Mouse (Mus musculus) small intestine, adult 10 weeks (tissue): ENCODE data around the gene Ap1m2. TPM values are rescaled to one million over a fixed set of nuclear protein-coding genes. Genes with fewer than 3 reads are reported as not detected.

Source experiments
- polyA plus RNA-seq: library from polyadenylated mRNA; stranded (reverse); fragments of 350-450 nt; fragmentation: Illumina TruSeq; extraction: RNeasy Lipid Tissue Mini Kit (QIAGEN cat#74804); gene quantifications from one replicate; pipeline ENCODE4 v1.2.3, GENCODE M21; 2014; ENCODE audit warnings: low replicate concordance

Ap1m2 gene
- polyA plus RNA-seq, result 3.9 TPM

DNA sequence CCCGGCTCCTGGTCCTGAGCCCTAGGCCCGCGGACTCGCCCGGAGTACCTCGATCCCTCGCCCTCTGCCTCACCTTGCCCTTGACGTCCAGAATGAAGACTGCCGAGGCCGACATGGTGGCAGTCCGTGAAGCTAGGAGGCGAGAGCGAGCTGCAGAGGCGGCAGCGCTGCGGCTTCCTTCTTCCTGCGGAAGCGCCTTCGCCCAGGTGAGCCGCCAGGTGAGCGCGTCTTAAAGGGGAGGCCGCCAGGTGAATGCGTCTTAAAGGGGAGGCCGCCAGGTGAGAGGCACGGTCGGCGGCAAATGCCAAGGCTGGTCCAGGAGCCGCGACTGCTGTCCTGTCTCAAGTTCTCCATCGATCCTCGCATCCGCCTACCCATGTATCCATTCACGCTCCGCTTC, at the start of gene Ap1m2:
Gene Ap1m2 (minus strand): TSS at position 204 of the 400 bp plus-strand sequence.

DNA sequence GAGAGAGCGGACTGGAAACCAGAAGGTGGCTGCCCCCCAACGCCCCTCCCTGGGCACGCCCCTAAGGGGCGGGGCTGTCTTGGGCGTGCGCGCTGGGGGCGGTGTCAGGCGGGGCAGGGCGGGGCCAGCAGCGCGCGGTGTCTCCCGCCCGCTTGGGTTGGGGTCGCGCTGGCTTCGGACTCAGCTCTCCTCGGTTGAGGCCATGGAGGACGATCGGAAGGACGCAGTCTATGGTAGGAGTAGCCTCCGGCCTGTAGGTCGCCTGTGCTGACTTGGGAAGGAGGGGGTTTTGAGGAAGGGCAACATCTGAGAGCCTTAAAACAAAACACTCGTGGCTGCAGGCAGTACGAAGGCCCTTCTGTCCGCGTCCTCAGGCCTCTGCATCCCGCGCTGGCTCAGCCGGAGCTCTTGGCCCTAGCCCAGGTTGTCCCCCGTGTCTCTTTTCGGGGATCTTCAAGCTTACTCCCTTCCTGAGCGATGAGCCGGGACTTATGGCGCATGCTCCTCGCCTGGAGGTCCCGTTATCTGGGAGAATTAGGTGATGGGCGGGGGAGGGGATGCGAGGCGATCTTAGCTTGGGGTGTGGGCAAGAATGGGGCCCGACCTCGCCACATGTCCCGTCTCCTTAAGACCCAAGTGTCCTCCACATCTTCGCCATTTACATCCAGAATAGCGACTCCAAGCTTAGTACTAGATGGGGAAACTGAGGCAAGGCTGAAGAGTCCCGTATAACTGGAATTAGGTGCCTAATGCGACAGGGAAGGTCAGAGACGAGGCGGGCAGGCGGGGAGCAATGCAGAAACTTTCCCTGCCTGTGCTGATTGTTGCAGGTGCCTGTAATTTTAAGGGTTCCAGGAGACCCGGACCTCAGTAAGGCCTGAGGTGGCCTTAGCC, 8.7 kb upstream of the Ap1m2 start, which contains the start of gene Slc44a2:
Gene Slc44a2 (plus strand): TSS at position 80 of the 894 bp plus-strand sequence.

DNA sequence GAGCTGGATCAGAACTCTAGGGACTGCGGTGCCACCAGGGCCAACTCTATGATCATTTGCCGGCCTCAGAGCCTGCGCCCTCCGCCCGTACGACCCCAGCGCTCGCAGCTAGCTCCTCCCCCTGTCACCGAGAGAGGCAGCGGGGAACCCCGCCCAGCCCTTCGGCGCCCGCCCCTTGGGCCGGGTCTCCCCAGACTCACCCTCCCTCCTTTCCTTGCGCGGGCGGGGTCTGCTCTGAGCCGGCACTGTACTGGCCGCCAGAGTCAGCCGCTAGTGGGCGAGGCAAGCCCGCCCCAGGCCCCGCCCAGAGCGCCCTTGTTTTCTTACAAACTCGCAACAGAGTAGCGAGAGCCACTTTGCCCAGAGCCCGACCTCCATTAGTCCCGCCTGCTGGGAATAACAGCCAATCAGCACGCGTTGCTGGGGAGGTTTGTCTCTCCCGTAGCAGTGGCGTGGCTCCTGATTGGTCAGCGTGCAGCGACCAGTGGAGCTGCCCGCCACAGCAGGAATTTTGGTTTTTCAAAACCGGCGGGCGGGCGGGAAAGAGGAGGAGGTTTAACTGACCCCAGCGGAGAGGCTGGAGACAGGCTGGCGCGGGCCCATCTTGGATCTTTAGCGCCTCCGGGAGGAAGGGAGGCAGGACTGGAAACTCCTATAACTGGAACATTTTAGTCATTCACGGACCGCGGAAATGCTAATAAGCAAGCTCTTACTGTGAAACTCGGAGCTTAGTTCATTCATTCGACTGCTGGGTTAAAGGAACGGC, 20.9 kb downstream of the Ap1m2 start, which contains the start of gene Cdkn2d:
Gene Cdkn2d (minus strand): TSS at position 386 of the 766 bp plus-strand sequence.

DNA sequence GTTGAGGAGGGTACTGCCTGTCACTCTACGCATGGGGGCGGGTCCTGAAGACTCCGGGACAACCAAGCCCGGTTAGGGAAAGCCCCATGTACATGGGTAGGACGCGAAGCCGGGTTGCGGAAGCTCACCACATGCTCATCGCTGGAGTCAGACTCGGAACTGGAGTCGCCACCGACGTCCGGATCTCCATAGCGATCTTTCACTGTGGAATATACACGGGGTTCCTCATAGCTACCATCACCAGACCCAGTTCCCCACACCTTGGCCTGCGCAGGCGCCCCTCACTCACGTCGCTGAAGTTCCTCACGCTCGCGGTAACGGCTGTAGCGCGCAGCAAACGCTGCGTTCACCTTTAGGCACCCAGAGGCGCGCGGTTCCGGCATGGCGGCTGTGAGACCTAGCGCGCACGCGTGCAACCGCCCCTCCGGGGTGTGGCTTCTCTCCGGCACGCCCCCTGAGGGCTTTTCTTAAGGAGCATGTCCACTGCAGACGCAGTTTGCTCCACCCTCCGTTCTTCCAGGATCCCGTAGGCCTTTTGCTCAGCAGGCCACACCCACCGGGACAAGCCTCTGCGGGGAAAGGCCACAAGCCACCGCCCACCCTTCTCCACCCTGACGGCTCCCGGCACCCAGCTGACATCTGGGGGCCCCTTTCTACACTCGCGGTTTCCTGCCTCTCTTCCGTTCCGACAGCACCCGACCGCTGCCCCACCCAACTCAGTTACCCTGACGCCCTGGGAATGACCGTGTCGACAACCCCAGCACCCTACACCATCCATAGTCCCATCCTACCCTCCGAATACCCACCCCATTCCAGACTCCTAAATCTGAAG, 24.4 kb downstream of the Ap1m2 start, which contains the start of gene Kri1:
Gene Kri1 (minus strand): TSS at position 399 of the 832 bp plus-strand sequence.

DNA sequence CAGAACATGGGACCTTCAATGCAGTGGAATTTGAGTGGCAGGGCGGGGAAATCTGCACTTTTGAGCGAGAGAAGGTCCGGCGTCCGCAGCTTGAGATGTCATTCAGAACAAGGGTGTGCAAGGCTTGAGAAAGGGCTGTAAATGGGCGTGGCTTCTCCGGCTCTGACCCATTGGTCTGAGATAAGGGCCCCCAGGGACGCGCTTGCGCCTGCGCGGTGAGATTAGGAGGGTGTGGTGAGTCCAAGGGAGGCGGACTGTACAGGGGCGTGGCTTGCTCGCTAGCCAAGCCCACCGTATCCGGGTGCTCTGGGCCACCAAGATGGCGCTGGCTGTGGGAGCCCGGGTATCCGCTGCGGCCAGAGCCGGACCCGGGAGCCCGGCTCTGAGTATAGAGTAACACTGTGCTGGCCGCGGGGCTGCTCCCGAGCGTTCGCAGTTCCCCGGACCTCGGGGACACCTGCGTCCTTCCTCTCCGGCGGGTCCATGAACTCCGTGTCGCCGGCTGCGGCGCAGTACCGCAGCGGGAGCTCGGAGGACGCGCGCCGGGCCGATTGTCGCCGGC, 47.1 kb downstream of the Ap1m2 start, which contains the start of gene Atg4d:
Gene Atg4d (plus strand): TSS at position 294 of the 562 bp plus-strand sequence.

DNA sequence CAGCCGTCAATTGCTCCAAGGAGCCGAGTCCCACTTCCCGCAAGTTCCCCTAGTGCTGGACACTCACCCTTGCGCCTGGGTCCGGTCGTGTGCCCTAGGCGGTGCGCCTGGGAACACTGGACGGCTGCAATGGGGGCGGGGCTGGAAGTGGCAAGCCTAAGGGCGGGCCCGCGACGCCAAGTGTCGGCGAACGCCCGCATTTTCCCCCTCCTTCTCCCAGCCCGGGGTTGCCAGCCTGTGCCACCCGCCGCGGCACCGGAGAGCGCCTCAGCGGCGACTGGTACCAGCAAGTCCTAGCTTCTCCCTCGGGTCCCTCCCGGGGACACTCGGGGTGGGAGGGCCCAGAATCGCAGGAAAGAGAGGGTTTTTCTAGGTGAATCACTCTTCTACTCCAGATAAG, 63.8 kb downstream of the Ap1m2 start, which contains the start of gene S1pr5:
Gene S1pr5 (minus strand): TSS at position 118 of the 400 bp plus-strand sequence.

Other genes with a start within 250 kb of the Ap1m2 start
- gene Zglp1, start 245.2 kb downstream of the Ap1m2 start, polyA plus RNA-seq, result not detected
- gene Gm49373, start 239.2 kb downstream of the Ap1m2 start, polyA plus RNA-seq, result 0.22 TPM
- gene Fdx1l, start 238.7 kb downstream of the Ap1m2 start, polyA plus RNA-seq, result not detected
- 1.3 TPM for gene Gm38431, start 220.3 kb downstream of the Ap1m2 start, polyA plus RNA-seq
- 10.2 TPM for gene Raver1, start 220.3 kb downstream of the Ap1m2 start, polyA plus RNA-seq
- gene Tyk2, start 181.1 kb downstream of the Ap1m2 start, polyA plus RNA-seq, result 2.3 TPM
- 1.6 TPM for gene Cdc37, start 162.4 kb downstream of the Ap1m2 start, polyA plus RNA-seq
- gene Pde4a, start 146.6 kb downstream of the Ap1m2 start, polyA plus RNA-seq, result 0.48 TPM
- gene Keap1, start 73.0 kb downstream of the Ap1m2 start, polyA plus RNA-seq, result 5.1 TPM
- gene S1pr5, start 63.9 kb downstream of the Ap1m2 start, polyA plus RNA-seq, result not detected
- gene Atg4d, start 47.0 kb downstream of the Ap1m2 start, polyA plus RNA-seq, result 1.1 TPM
- 0.89 TPM for gene Kri1, start 24.4 kb downstream of the Ap1m2 start, polyA plus RNA-seq
- gene Cdkn2d, start 20.9 kb downstream of the Ap1m2 start, polyA plus RNA-seq, result 3.7 TPM
- gene Slc44a2, start 8.4 kb upstream of the Ap1m2 start, polyA plus RNA-seq, result 3.9 TPM
- 9.5 TPM for gene Ilf3, start 55.5 kb upstream of the Ap1m2 start, polyA plus RNA-seq
- not detected for gene Qtrt1, start 99.5 kb upstream of the Ap1m2 start, polyA plus RNA-seq
- 22.1 TPM for gene Dnm2, start 112.6 kb upstream of the Ap1m2 start, polyA plus RNA-seq
- 0.59 TPM for gene Tmed1, start 197.9 kb upstream of the Ap1m2 start, polyA plus RNA-seq
- gene AB124611, start 213.8 kb upstream of the Ap1m2 start, polyA plus RNA-seq, result 0.48 TPM
- 1.4 TPM for gene Carm1, start 234.6 kb upstream of the Ap1m2 start, polyA plus RNA-seq